Mouse (Mus musculus) ES-E14 (cell line): Measurements from ENCODE around the gene Herc4. TPM values are rescaled to one million over a fixed set of nuclear protein-coding genes. Genes with fewer than 3 reads are reported as not detected.
"Not testable (repeated sequence)": the region's sequence is repeated elsewhere in the genome, so short reads cannot be mapped to it uniquely, and the experiment has no call there.

ENCODE experiments used
- DNase-seq: peaks from one replicate; pipeline ENCODE4 v3.0.0-alpha.2; 2013; ENCODE audit warnings: low read depth, low spot score
- H3K27ac ChIP-seq: 2 replicates; pipeline ENCODE4 v1.5.1; 2012; ENCODE audit warnings: low read depth, mild to moderate bottlenecking, low read length, moderate library complexity, mixed read lengths; ENCODE audit not compliant: poor library complexity, insufficient read depth, severe bottlenecking
- H3K36me3 ChIP-seq: 2 replicates; pipeline ENCODE4 v1.6.1; 2012; ENCODE audit warnings: mild to moderate bottlenecking, low read length, moderate library complexity, mixed read lengths; ENCODE audit not compliant: control insufficient read depth, poor library complexity, insufficient read depth, severe bottlenecking
- H3K4me1 ChIP-seq, 2 experiments: fragments of 150-350 bp in 1 of 2; sonication (generic) in 1 of 2; 2 replicates each; pipeline ENCODE4 v1.6.1; 2012; ENCODE audit warnings: low read length in 2 of 2, mild to moderate bottlenecking in 1 of 2, mixed read lengths in 1 of 2; ENCODE audit not compliant: control insufficient read depth in 2 of 2, insufficient read depth in 2 of 2, poor library complexity in 1 of 2
- H3K4me3 ChIP-seq, 2 experiments: fragments of 150-350 bp in 1 of 2; sonication (generic) in 1 of 2; 2 replicates each; pipeline ENCODE4 v1.5.1; 2012; ENCODE audit warnings: low read length in 2 of 2, low read depth in 1 of 2, mild to moderate bottlenecking in 1 of 2, mixed read lengths in 1 of 2; ENCODE audit not compliant: insufficient read depth in 1 of 2, poor library complexity in 1 of 2, severe bottlenecking in 1 of 2
- H3K9ac ChIP-seq: 2 replicates; pipeline ENCODE4 v1.6.1; 2012; ENCODE audit warnings: low read depth, mild to moderate bottlenecking, low read length, mixed read lengths; ENCODE audit not compliant: poor library complexity, insufficient read depth, severe bottlenecking
- H3K9me3 ChIP-seq: fragments of 150-350 bp; sonication (generic); 2 replicates; pipeline ENCODE4 v1.6.1; 2012; ENCODE audit warnings: low read depth, mild to moderate bottlenecking, low read length; ENCODE audit not compliant: control insufficient read depth, insufficient read depth
- CHD2 ChIP-seq: IDR thresholded peaks from 2 replicates; pipeline ENCODE4 v1.6.1; 2014; ENCODE audit warnings: mild to moderate bottlenecking, low read depth, low read length, inconsistent platforms
- HCFC1 ChIP-seq: IDR thresholded peaks from 2 replicates; pipeline ENCODE4 v1.6.1; 2012; ENCODE audit warnings: low read length, inconsistent platforms, borderline replicate concordance; ENCODE audit not compliant: insufficient read depth
- MAFK ChIP-seq: IDR thresholded peaks from 2 replicates; pipeline ENCODE4 v1.6.1; 2014; ENCODE audit warnings: mild to moderate bottlenecking, low read depth, low read length, inconsistent platforms; ENCODE audit not compliant: insufficient read depth
- ZC3H11A ChIP-seq: IDR thresholded peaks from 2 replicates; pipeline ENCODE4 v1.6.1; 2012; ENCODE audit warnings: low read depth, mild to moderate bottlenecking, inconsistent platforms, low read length, borderline replicate concordance
- ZNF384 ChIP-seq: IDR thresholded peaks from 2 replicates; pipeline ENCODE4 v1.6.1; 2012; ENCODE audit warnings: low read depth, low read length, inconsistent platforms
- in situ Hi-C, 2 experiments: fragments of 600-800 bp; cut with MboI; formaldehyde crosslinking; loops; one replicate each; pipeline ENCODE4 v1.15.1; 2025; ENCODE audit warnings: low sequenced_read_pairs in 2 of 2, inconsistent platforms in 1 of 2; ENCODE audit not compliant: unreplicated experiment in 2 of 2
- total RNA-seq: library from RNA; depleted of rRNA; stranded (reverse); fragments of 300-350 nt; gene quantifications from 2 replicates; pipeline ENCODE4 v1.2.3, GENCODE M21; 2012

The Herc4 gene
- total RNA-seq, 1 experiment = 87.9 TPM

GRCm38 (mm10) chr10:63348291-63348690 lies 104.7 kb downstream of the Herc4 start:
- TF ChIP-seq ZNF384 = no peak
- no peak for TF ChIP-seq ZC3H11A
- no peak for TF ChIP-seq HCFC1
- no peak for TF ChIP-seq CHD2
- TF ChIP-seq MAFK = no peak
- Histone ChIP-seq H3K27ac (no peak overlapping the region), H3K4me1 (no peaks in the 10 kb centered on the region), H3K4me3 (no peak overlapping the region), H3K36me3 (no peaks in the 10 kb centered on the region), H3K9me3 (no peaks in the 10 kb centered on the region), H3K9ac (no peak overlapping the region)
- in situ Hi-C loops = no loop called here
- DNase-seq = no peak

GRCm38 (mm10) chr10:63350666-63351065 lies 107.1 kb downstream of the Herc4 start:
- Histone ChIP-seq H3K36me3 (no peaks in the 10 kb centered on the region), H3K4me3 (no peak overlapping the region), H3K27ac (no peak overlapping the region), H3K4me1 (no peaks in the 10 kb centered on the region), H3K9ac (no peak overlapping the region), H3K9me3 (no peaks in the 10 kb centered on the region)
- TF ChIP-seq ZNF384 (no peak), CHD2 (no peak), HCFC1 (no peak), ZC3H11A (no peak), MAFK (no peak)
- in situ Hi-C loops = no loop called here
- DNase-seq = no peak

GRCm38 (mm10) chr10:63351099-63351498 lies 107.5 kb downstream of the Herc4 start:
- H3K4me3 ChIP-seq, H3K9ac ChIP-seq, H3K9me3 ChIP-seq, DNase-seq, in situ Hi-C loops, H3K4me1 ChIP-seq, H3K36me3 ChIP-seq, H3K27ac ChIP-seq: not testable (repeated sequence)

GRCm38 (mm10) chr10:63352111-63352510 lies 108.5 kb downstream of the Herc4 start:
- Histone ChIP-seq H3K4me3 (no peak overlapping the region), H3K27ac (no peak overlapping the region), H3K36me3 (no peaks in the 10 kb centered on the region), H3K4me1 (no peaks in the 10 kb centered on the region), H3K9ac (no peak overlapping the region), H3K9me3 (no peaks in the 10 kb centered on the region)
- TF ChIP-seq HCFC1 (no peak), ZNF384 (no peak), ZC3H11A (no peak), CHD2 (no peak), MAFK (no peak)
- no peak for DNase-seq
- in situ Hi-C loops = no loop called here

GRCm38 (mm10) chr10:63360502-63360901 lies 116.9 kb downstream of the Herc4 start:
- in situ Hi-C loops = no loop called here
- Histone ChIP-seq H3K9me3 (peaks cover 5% of the 10 kb centered on the region; the same call in 1 of the 2 replicates), H3K4me1 (peaks cover 0 to 8% of the 10 kb centered on the region in 2 experiments; a peak in 2 of 4 replicates), H3K4me3 (no peak overlapping the region), H3K36me3 (no peaks in the 10 kb centered on the region), H3K9ac (no peak overlapping the region), H3K27ac (peak overlapping the region; percentile 85; the same call in 1 of the 2 replicates)
- peak; percentile 60 for DNase-seq
- TF ChIP-seq HCFC1 = no peak
- no peak for TF ChIP-seq MAFK
- no peak for TF ChIP-seq CHD2
- TF ChIP-seq ZNF384 = no peak
- TF ChIP-seq ZC3H11A = no peak
